Mouse (Mus musculus) adrenal gland, adult (tissue): ENCODE data around the gene Emid1.

Experiments
- DNase-seq, 2 experiments: peaks; one replicate each; pipeline ENCODE4 v3.0.0; 2022 to 2023; ENCODE audit warnings: low spot score in 1 of 2; ENCODE audit not compliant: inconsistent age in 2 of 2

The Emid1 gene

GRCm38 (mm10) chr11:5163421-5163820, 11.4 kb upstream of the Emid1 start:
- no peak for DNase-seq

- DNase-seq, result peak in 1 of 2 experiments; percentile 63
These were observed 8.8 kb upstream of the Emid1 start for GRCm38 (mm10) chr11:5160722-5161485.

DNA sequence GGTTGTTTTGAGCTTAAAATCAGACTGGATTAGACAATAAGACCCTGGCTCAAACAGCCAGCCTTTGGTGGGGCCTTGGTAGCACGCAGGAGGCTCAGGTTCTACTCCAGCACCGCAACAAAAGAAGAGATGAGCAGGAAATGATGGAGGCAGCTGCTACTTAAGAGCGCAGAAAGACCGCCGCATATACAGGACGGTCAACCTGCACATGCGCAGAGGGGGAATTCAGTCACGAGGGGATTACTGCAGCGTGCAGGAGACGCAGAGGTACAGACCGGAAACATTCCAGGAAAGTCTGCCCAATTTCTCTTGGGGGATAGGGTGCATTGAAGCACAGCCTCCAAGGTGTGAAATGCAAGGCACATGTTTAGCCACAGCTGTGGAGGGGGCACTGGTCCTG, 6.0 kb upstream of the Emid1 start:
- DNase-seq, result no peak

DNA sequence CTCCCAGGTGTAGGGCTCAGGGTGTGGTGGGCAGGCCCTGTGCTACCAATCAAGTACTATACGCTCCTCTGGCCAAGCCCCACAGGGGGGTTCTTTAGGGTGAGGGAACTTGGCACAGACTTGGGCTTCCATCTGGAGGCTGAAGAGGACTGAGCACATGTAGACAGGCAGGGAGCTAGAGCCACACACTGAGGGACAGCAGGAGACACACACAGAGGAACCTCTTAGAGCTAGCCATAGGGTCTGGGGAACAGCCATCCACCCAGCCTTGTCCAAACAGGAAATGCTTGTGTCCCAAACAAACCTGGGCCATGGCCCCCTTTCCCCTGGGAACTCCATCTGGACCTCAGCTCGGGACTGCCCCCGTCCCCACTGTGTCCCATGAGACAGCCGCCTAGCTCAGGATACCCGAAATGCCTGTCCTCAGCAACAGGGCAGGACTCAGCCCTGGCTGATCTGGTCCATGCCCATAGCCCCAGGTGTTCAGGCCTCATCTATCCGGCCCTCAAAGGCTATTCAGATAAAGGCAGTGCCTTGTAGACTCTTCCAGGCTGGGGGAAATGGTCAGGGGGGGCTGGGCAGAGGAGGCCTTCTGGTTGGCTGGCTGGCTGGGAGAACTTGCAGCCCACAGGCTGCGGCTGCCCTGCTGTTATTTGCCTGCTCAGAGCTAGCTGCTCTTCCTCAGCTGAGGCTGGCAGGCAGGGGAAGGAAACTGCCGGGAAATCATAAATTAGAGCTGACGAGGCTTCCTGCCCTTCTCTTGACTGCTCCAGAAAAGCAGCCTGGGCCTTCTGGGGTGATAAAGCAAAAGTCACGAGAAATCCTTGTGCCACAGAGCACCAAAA, 3.1 kb upstream of the Emid1 start:
- peak; percentile 35 to 58 for DNase-seq

DNA sequence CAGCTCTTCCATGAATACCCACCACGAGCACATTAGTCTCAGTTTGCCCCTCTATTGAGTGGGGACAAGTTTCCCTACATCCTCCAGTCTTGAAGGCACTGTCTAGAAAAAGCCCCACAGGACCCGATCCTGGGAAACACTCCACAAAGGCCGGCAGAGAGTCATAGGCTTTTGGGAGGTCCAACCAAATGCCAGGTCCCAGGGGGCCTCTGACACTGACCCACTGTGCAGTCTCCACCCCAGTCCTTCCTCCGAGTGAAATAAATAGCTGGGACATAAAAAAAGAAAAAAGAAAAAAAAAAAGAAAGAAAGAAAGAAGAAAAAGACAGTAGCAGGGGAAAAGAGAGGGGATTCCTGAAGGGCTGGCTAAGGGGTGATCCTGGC, 818 bp downstream of the Emid1 start:
- no peak for DNase-seq

- no peak for DNase-seq
These were observed 1.4 kb downstream of the Emid1 start for GRCm38 (mm10) chr11:5150416-5151246.

DNA sequence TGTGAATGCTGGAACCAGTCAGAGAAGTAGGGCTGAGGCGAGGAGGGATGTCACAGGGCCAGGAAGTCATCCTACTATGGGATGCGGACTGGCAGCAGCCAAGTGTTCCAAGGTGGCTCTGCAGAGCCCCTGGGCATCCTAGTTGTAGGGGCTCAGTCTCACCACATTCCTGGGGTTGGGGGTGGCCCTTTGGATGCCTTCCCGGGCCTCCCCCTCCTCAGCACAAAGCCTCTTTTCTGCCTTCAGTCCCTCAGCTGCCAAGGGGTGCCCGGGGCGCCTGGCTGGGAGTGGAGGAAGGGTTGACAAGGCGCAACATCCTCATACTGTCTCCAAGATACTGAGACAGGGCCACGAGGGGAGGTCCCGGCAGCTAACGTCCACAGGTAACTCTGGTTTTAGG, 2.1 kb downstream of the Emid1 start:
- DNase-seq, result no peak

GRCm38 (mm10) chr11:5149249-5149648, 2.8 kb downstream of the Emid1 start:
- DNase-seq, result no peak

DNA sequence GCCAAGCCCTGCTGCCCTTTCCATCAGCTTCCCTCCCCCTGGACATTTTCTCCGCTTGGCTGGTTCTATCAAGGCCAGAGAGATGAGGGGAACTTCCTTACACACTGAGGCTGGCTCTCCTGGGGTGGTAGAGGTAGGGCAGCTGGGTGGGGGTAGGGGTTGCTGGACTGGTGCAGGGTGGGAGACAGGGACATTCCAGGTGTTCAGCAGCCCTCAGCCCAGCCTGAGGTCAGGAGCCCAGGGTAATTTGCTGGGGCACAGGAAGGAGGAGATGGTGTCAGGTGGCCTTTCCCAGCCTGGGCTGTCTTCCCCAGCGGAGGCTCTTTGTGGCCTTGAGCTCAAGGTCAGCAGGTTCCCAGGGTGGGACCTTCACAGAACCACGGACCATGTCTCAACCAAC, 6.5 kb downstream of the Emid1 start:
- no peak for DNase-seq

DNA sequence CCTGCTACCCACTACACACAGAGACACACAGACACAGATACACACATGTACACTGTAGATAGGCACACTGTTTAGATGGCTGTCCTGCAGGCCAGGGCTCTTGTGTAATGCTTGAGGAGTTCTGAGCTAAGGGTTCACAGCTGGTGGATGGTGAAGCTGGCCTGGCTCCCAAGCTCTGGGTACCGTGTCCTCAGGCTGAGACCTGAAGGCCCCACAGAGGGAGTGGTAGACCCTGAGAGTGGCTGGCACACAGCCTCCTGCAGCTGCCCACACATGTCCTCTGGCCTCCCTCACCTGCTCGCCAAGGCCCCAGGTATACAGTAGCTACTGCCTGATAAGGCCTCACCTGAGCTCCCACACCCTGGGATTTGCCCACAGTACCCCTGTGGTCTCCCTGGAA, 10.1 kb downstream of the Emid1 start:
- DNase-seq, result no peak

GRCm38 (mm10) chr11:5141252-5141651, 10.8 kb downstream of the Emid1 start:
- no peak for DNase-seq

- DNase-seq, result peak; percentile 78 to 90
These were observed 11.4 kb downstream of the Emid1 start for GRCm38 (mm10) chr11:5140619-5141018.

DNA sequence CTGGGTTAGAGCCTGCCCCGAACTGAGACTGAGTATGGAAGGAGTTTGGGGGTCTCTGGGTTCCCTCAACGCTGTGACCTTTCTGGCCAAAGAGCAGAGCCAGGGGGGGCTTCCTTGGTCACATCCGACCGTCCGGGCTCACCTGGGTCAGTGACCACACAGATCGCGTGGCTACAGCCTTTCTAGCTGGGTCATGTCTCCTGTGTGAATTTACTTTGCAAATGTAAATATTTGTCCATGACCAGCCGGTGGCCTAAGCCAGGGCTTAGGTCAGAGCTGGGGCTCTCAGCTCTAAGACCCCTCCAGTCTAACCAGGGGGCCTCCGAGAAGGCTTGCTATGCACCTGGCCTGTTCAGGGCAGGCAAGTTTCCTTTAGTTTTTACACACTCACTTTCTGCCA, 12.7 kb downstream of the Emid1 start:
- DNase-seq, result no peak

- DNase-seq, result no peak
These were observed 13.4 kb downstream of the Emid1 start for GRCm38 (mm10) chr11:5138642-5139041.

DNA sequence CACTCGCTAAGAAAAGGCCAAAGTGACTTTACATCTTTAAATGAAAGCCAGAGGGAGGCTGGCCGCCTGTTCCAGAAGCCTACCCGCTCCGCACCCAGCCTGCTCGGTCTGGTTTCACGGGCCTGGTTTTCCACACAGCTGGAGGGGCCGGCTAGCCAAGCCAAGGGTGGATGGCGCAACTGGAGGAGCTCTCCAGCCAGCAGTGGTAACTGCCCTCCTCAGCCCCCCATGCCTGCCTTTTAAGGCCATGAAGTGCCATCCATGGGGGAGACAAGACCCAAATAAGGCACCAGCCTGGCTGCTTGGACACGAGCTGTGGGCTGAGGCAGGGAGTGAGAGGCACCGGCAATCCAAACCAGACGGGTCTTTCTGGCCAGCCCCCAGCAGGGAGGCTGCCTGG, 16.1 kb downstream of the Emid1 start:
- DNase-seq, result no peak

DNA sequence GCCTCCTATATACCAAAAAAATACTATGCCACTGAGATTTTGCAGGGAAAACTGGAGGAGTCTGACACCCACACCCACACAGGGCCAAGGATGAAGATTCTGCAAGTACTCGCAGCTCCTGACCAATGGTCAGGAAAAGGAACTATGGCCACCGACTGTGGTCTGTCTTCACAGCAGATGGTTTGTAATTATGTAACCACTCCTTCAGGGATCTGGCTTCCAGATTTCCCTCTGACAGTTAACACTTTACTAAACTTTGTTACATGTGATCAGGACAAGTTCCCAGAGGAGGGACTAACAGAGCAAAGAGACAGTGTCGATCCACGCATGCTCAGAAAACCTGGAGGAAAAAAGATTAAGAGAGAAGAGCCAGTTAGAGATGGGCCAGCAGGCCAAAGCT, 19.3 kb downstream of the Emid1 start:
- no peak for DNase-seq

GRCm38 (mm10) chr11:5130111-5130665, 21.9 kb downstream of the Emid1 start:
- peak; percentile 45 to 60 for DNase-seq

GRCm38 (mm10) chr11:5129035-5129480, 23.0 kb downstream of the Emid1 start:
- peak; percentile 51 to 62 for DNase-seq

- no peak for DNase-seq
These were observed 26.3 kb downstream of the Emid1 start for GRCm38 (mm10) chr11:5125713-5126112.

- DNase-seq, result peak; percentile 86 to 96
These were observed 37.0 kb downstream of the Emid1 start for GRCm38 (mm10) chr11:5114931-5115581.

DNA sequence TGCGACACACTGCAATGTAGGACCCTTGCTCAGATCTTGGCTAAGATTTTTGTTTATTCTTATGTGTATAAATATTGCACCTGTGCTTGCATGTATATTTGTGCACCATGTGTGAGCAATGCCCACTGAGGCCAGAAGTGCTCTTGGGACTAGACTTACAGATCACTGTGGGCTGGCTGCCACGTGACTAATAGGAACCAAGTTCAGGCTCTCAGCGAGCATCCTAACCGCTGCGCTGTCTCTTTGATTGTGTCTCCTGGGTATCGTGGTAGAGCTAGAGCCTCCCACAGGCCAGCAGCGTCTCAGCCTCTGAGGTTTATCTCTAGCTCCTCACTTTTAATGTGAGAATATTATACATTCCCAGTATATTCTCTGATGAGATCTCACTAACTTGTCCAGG, 38.4 kb downstream of the Emid1 start:
- DNase-seq, result no peak
